Mouse (Mus musculus) midbrain, postnatal 0 days (tissue): ENCODE data around the gene Mrpl19. TPM values are rescaled to one million over a fixed set of nuclear protein-coding genes. Genes with fewer than 3 reads are reported as not detected.

Experiments used
- ATAC-seq: fragments of 200-750 bp; cut with Nextera tagmentation; 2 replicates; pipeline ENCODE4 v1.8.0; 2017; ENCODE audit warnings: moderate number of reproducible peaks, mild to moderate bottlenecking, moderate TSS enrichment, moderate library complexity; ENCODE audit not compliant: low FRiP score
- DNase-seq: peaks from one replicate; pipeline ENCODE4 v3.0.0-alpha.2; 2015; ENCODE audit warnings: low spot score
- H3K27ac ChIP-seq: fragments of 300-500 bp; sonication (generic); 2 replicates; pipeline ENCODE4 v1.5.1; 2014; ENCODE audit warnings: low read depth, mild to moderate bottlenecking, low read length, mixed read lengths
- H3K27me3 ChIP-seq: fragments of 300-500 bp; sonication (generic); 2 replicates; pipeline ENCODE4 v1.6.1; 2014; ENCODE audit warnings: low read length, control low read depth, mixed read lengths; ENCODE audit not compliant: insufficient read depth
- H3K36me3 ChIP-seq: fragments of 300-500 bp; sonication (generic); 2 replicates; pipeline ENCODE4 v1.6.1; 2014; ENCODE audit warnings: low read length, control low read depth, mixed read lengths; ENCODE audit not compliant: insufficient read depth
- H3K4me1 ChIP-seq: fragments of 300-500 bp; sonication (generic); 2 replicates; pipeline ENCODE4 v1.6.1; 2014; ENCODE audit warnings: mild to moderate bottlenecking, control low read depth, antibody characterized with exemption, low read length, mixed read lengths; ENCODE audit not compliant: insufficient read depth
- H3K4me2 ChIP-seq: fragments of 300-500 bp; sonication (generic); 2 replicates; pipeline ENCODE4 v1.6.1; 2014; ENCODE audit warnings: low read depth, mild to moderate bottlenecking, low read length, mixed read lengths; ENCODE audit not compliant: poor library complexity, severe bottlenecking
- H3K4me3 ChIP-seq: fragments of 300-500 bp; sonication (generic); 2 replicates; pipeline ENCODE4 v1.5.1; 2014; ENCODE audit warnings: low read depth, mild to moderate bottlenecking, low read length, moderate library complexity
- H3K9ac ChIP-seq: fragments of 300-500 bp; sonication (generic); replicated peaks from 2 replicates; pipeline ENCODE4 v1.6.1; 2014; ENCODE audit warnings: mild to moderate bottlenecking, low read length, moderate library complexity, mixed read lengths; ENCODE audit not compliant: poor library complexity, severe bottlenecking
- H3K9me3 ChIP-seq: fragments of 300-500 bp; sonication (generic); 2 replicates; pipeline ENCODE4 v1.6.1; 2016; ENCODE audit warnings: low read length, control low read depth
- CTCF ChIP-seq: IDR thresholded peaks from 2 replicates; pipeline ENCODE4 v1.5.1; 2016; ENCODE audit warnings: antibody characterized with exemption, mild to moderate bottlenecking
- WGBS: fragments of 180-500 bp; shearing (Covaris S2); extraction: QIAGEN DNeasy Blood & Tissue Kit; methylation state at CpG from one replicate; pipeline ENCODE4 v1.1.7; 2014; 5-methylcytosine and 5-hydroxymethylcytosine counted together
- polyA plus RNA-seq: library from polyadenylated mRNA; unstranded; fragments of >200 nt; fragmentation: Nextera tagmentation; extraction: Ambion mirVana; gene quantifications from 2 replicates; pipeline ENCODE4 v1.2.1, GENCODE M21; 2015
- total RNA-seq: library from RNA; depleted of rRNA; stranded (reverse); fragments of >200 nt; gene quantifications from 2 replicates; pipeline ENCODE4 v1.2.3, GENCODE M21; 2014; rRNA removed

The Mrpl19 gene
- total and polyA plus RNA-seq, 2 experiments from 2014 or later, result 8.2 to 38.9 TPM

- no peaks in the 10 kb centered on the region for H3K4me1 ChIP-seq
- 88% methylated on average over 25 of the region's 25 CpGs for WGBS
- DNase-seq (no peak), ATAC-seq (no peak)
- H3K27me3 ChIP-seq, result no peaks in the 10 kb centered on the region
- TF ChIP-seq CTCF, result no peak
- H3K4me3 ChIP-seq, result no peak overlapping the region
- no peak overlapping the region for H3K4me2 ChIP-seq
- no peak overlapping the region for H3K9ac ChIP-seq
- no peaks in the 10 kb centered on the region for H3K9me3 ChIP-seq
- no peak overlapping the region for H3K27ac ChIP-seq
- H3K36me3 ChIP-seq, result no peaks in the 10 kb centered on the region
Measured at GRCm38 (mm10) chr6:81910302-81910855, 55.4 kb downstream of the Mrpl19 start.

Other genes starting within 250 kb of the Mrpl19 start
- 13.7 and 16.8 TPM in 2 replicates for gene Gcfc2, start 42.3 kb downstream of the Mrpl19 start, total RNA-seq
- 3.3 and 4.9 TPM in 2 replicates for gene Gcfc2, start 42.3 kb downstream of the Mrpl19 start, polyA plus RNA-seq
- gene Eva1a, start 75.1 kb upstream of the Mrpl19 start, total RNA-seq, result 0.66 and 2.8 TPM in 2 replicates
- 0.64 and 0.91 TPM in 2 replicates for gene Eva1a, start 75.1 kb upstream of the Mrpl19 start, polyA plus RNA-seq